ENCODE assay signal across 8 mouse cellular contexts in the genomic region with DNA sequence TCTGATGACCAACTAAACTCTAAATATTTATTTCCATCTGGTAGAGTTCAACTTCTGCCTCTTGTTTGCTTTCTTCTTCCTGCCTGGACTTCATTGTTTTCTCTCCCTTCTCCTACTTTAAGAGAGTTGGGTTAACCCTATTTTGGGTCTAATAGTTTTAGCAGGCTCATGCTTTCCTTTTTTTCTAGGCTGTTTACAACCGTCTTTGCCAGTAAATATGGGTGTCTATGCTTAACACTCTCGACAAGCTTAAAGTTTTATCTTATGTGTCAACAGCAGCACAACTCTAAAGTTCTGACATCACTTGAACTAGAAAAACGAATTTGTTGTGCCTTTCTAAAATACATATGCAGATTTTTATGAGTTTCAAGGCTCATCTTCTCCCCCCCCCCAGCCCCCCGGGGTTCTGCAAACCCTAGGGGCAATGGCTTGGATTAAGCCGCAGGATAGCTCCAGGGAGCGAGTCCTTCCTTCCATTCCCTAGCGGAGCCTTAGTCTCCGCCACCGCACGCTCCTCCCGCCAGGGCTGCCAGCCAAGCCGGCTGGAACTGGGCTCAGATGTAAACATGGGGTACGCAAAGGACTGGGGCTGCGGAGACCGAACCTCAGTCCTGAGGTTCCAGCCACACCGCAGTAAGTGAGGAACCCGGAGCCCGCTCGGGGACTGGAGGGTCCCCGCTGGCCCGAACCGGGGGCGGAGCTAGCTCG. TPM values are rescaled to one million over a fixed set of nuclear protein-coding genes. Genes with fewer than 3 reads are reported as not detected.
DNase-seq lines count a peak whose midpoint lies in the region; ATAC-seq and TF ChIP-seq lines count a peak whose summit lies in the region.

No protein-coding gene starts in this region.

- H3K9ac ChIP-seq in liver, embryonic 11.5 days (ENCODE audit: low read depth, low read length), result peak overlapping the region; percentile 69

- TF ChIP-seq CTCF in cerebellum, adult 2 months (IDR thresholded peaks at IDR 0.05; ENCODE audit: borderline replicate concordance, insufficient read depth, low read depth, low read length), result no peak
- TF ChIP-seq CTCF in testis, adult 2 months (IDR thresholded peaks at IDR 0.05; ENCODE audit: control insufficient read depth, insufficient read depth, insufficient replicate concordance, low read depth, low read length), result no peak

- no peaks in the 10 kb centered on the region for H3K4me1 ChIP-seq in cerebellum, adult 2 months (ENCODE audit: control insufficient read depth, insufficient read depth, low read length)
- H3K4me1 ChIP-seq in testis, adult 2 months (ENCODE audit: control insufficient read depth, insufficient read depth, low read length), result peaks cover 6% of the 10 kb centered on the region
- peaks cover 10% of the 10 kb centered on the region for H3K4me1 ChIP-seq in liver, embryonic 11.5 days (replicated peaks; ENCODE audit: control insufficient read depth, insufficient read depth, low read length)

- no peaks in the 10 kb centered on the region for H3K27me3 ChIP-seq in cerebellum, adult 2 months (ENCODE audit: control insufficient read depth, insufficient read depth, low read length)
- no peaks in the 10 kb centered on the region for H3K27me3 ChIP-seq in testis, adult 2 months (ENCODE audit: control insufficient read depth, insufficient read depth, low read length)
- no peaks in the 10 kb centered on the region for H3K27me3 ChIP-seq in liver, embryonic 11.5 days (replicated peaks; ENCODE audit: control insufficient read depth, insufficient read depth, low read length)

- peaks cover 2% of the 10 kb centered on the region for H3K36me3 ChIP-seq in testis, adult 2 months (ENCODE audit: control insufficient read depth, insufficient read depth, low read length)
- H3K36me3 ChIP-seq in liver, embryonic 11.5 days (ENCODE audit: control insufficient read depth, insufficient read depth, low read length), result 0 out of 2 replicates have a peak, but pooled peaks cover 2% of the 10 kb centered on the region

- peak in 1 of 2 experiments; percentile 5 for DNase-seq in cerebellum, adult 2 months
- DNase-seq in cerebellum, adult 8-10 months, result no peak
- DNase-seq in testis, postnatal 10 days (ENCODE audit: low spot score), result no peak
- DNase-seq in liver, embryonic 11.5 days (ENCODE audit: low spot score), result no peak
- DNase-seq in right cerebral cortex, postnatal 25 days, result no peak
- DNase-seq in frontal cortex, postnatal 36 days (ENCODE audit: low spot score in 2 of 2), result no peak

- ATAC-seq in liver, embryonic 11.5 days (replicated peaks; ENCODE audit: low FRiP score), result peak; percentile 64; the same call in 1 of the 2 replicates
- ATAC-seq in megakaryocyte progenitor cell, adult 5-6 weeks (replicated peaks; ENCODE audit: poor library complexity), result no peak

- H3K27ac ChIP-seq in cerebellum, adult 2 months (ENCODE audit: insufficient read depth, low read length), result peak overlapping the region; percentile 70
- peak overlapping the region; percentile 93 for H3K27ac ChIP-seq in testis, adult 2 months (ENCODE audit: control insufficient read depth, insufficient read depth, low read depth, low read length)
- peak overlapping the region; percentile 8; the same call in 1 of the 2 replicates for H3K27ac ChIP-seq in liver, embryonic 11.5 days (ENCODE audit: low read depth, low read length)

- no peak for TF ChIP-seq POLR2A in cerebellum, adult 2 months (IDR thresholded peaks at IDR 0.05; ENCODE audit: borderline replicate concordance, insufficient read depth, low read length)
- no peak for TF ChIP-seq POLR2A in testis, adult 2 months (IDR thresholded peaks at IDR 0.05; ENCODE audit: control insufficient read depth, low read depth, low read length)

- H3K4me3 ChIP-seq in cerebellum, adult 2 months (replicated peaks; ENCODE audit: insufficient read depth, low read depth, low read length), result peak overlapping the region; percentile 64
- H3K4me3 ChIP-seq in testis, adult 2 months (ENCODE audit: control insufficient read depth, low read depth, low read length), result peak overlapping the region; percentile 94
- H3K4me3 ChIP-seq in liver, embryonic 11.5 days (ENCODE audit: low read depth, low read length), result peak overlapping the region; percentile 92

- H3K4me2 ChIP-seq in liver, embryonic 11.5 days, result peak overlapping the region; percentile 78

- H3K9me3 ChIP-seq in liver, embryonic 11.5 days (ENCODE audit: control insufficient read depth, low read length), result no peaks in the 10 kb centered on the region

- under 1% methylated on average over 24 of the region's 24 CpGs for WGBS in cerebellum, adult 2 months
- WGBS in liver, embryonic 11.5 days, result 1% methylated on average over 24 of the region's 24 CpGs

RNA-seq across cellular contexts. Expression of a gene that starts 0.7 kb away (rescaled TPM):
- 72.7 and 87.6 TPM in 2 replicates for polyA plus RNA-seq in cerebellum, adult 2 months (2012; rRNA removed)
- 130 and 136 TPM in 2 replicates for polyA plus RNA-seq in testis, adult 2 months (2012; rRNA removed)
- polyA plus RNA-seq in liver, embryonic 11.5 days (2014; fragmentation: Nextera tagmentation; extraction: Ambion mirVana), result 11.8 and 13.3 TPM in 2 replicates
- total RNA-seq in megakaryocyte progenitor cell, adult 5-6 weeks (2015), result 35.2 and 37.5 TPM in 2 replicates
- 31.5 and 34.6 TPM in 2 replicates for total RNA-seq in megakaryocyte progenitor cell, adult 5-6 weeks (2017)

Comparison
In these comparisons a context has a peak if more than half of its experiments do, and no peak if none do; other contexts are left out.
1. H3K27ac ChIP-seq: peak in every context shown above with its lines; median percentile 93 in testis, adult 2 months; 70 in cerebellum, adult 2 months; 8 in liver, embryonic 11.5 days.